Mouse (Mus musculus): ENCODE measurements at regions not wholly inside any gene's neighbourhood (a gene's known extent, or its start where the extent isn't known, plus 50 kb on each side); places are given as distances from the start of the nearest gene placed in this dataset.

- DNase-seq, result no peak
These were observed 118.3 kb downstream of the Snx10 start for GRCm38 (mm10) chr6:51641965-51642364.

- no peak for DNase-seq
These were observed 125.1 kb downstream of the Snx10 start for GRCm38 (mm10) chr6:51648813-51649212.

- DNase-seq, result no peak
These were observed 130.1 kb downstream of the Snx10 start for GRCm38 (mm10) chr6:51653753-51654152.

- DNase-seq, result peak; percentile 12
These were observed 131.3 kb downstream of the Snx10 start for GRCm38 (mm10) chr6:51654991-51655390.

- DNase-seq, result no peak
These were observed 132.4 kb downstream of the Snx10 start for GRCm38 (mm10) chr6:51656078-51656477.

GRCm38 (mm10) chr6:51656883-51657640, 133.4 kb downstream of the Snx10 start:
- DNase-seq, result no peak

GRCm38 (mm10) chr6:51658360-51658759, 134.7 kb downstream of the Snx10 start:
- DNase-seq, result no peak

- no peak for DNase-seq
These were observed 139.5 kb downstream of the Snx10 start for GRCm38 (mm10) chr6:51663178-51663577.

- no peak for DNase-seq
These were observed 140.3 kb downstream of the Snx10 start for GRCm38 (mm10) chr6:51664049-51664448.

- no peak for DNase-seq
These were observed 143.3 kb downstream of the Snx10 start for GRCm38 (mm10) chr6:51667022-51667421.

GRCm38 (mm10) chr6:51675342-51675945, 151.7 kb downstream of the Snx10 start:
- no peak for DNase-seq

GRCm38 (mm10) chr6:51677162-51677996, 153.7 kb downstream of the Snx10 start:
- no peak for DNase-seq

- DNase-seq, result no peak
These were observed 155.0 kb downstream of the Snx10 start for GRCm38 (mm10) chr6:51678743-51679142.

GRCm38 (mm10) chr6:51680239-51680857, 156.6 kb downstream of the Snx10 start:
- DNase-seq, result no peak

GRCm38 (mm10) chr6:51683131-51683530, 159.4 kb downstream of the Snx10 start:
- no peak for DNase-seq

- no peak for DNase-seq
These were observed 162.1 kb downstream of the Snx10 start for GRCm38 (mm10) chr6:51685651-51686287.

GRCm38 (mm10) chr6:51690795-51691563, 167.3 kb downstream of the Snx10 start:
- DNase-seq, result no peak

- no peak for DNase-seq
These were observed 170.3 kb downstream of the Snx10 start for GRCm38 (mm10) chr6:51693984-51694383.

- no peak for DNase-seq
These were observed 172.7 kb downstream of the Snx10 start for GRCm38 (mm10) chr6:51696396-51696795.

- DNase-seq, result no peak
These were observed 174.1 kb downstream of the Snx10 start for GRCm38 (mm10) chr6:51697754-51698153.

- DNase-seq, result no peak
These were observed 174.5 kb downstream of the Snx10 start for GRCm38 (mm10) chr6:51698244-51698643.
